Mouse (Mus musculus): ENCODE data around the gene Rere.
A peak's percentile ranks its signal among the peaks of the same experiment; 100 is the strongest.
"Not testable (repeated sequence)": the region's sequence is repeated elsewhere in the genome, so short reads cannot be mapped to it uniquely, and the experiment has no call there.

The Rere gene

DNA sequence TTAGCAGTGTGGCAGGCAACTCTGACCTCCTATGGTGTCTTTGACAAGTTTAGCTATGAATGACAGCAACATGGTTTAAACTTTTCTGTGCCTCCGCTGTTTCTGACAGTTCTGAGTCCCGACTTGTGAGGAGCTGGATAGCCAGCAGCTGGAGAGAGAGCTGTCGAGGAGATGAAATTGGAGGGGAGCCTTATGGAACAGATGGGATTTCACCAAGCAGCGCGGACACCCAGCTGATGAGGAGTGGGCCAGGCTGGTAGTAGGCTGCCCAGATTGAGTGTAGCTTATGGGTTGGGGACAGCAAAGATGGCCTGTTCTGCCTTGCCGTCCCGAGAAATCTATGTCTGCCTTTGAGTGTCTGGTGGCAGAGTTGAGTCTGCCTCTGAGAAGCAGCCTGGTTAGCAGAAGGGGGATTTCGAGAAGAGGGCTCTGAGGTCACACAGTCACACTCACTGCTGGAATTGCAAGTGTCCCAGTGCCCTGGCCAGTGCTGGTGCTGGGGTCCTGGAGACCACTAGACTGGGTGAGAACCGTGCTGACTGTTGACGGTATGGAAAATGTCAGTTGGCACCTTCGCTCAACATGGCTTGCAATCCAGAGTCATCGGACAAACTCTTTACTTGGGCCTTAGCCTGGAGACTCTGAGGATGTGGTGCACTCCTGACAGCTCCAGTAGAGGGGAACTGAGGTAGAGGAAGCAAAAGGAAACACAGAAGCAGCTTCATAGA is 268.7 kb downstream of the Rere start:
- DNase-seq (ENCODE audit: inconsistent ontology term), result no peak

DNA sequence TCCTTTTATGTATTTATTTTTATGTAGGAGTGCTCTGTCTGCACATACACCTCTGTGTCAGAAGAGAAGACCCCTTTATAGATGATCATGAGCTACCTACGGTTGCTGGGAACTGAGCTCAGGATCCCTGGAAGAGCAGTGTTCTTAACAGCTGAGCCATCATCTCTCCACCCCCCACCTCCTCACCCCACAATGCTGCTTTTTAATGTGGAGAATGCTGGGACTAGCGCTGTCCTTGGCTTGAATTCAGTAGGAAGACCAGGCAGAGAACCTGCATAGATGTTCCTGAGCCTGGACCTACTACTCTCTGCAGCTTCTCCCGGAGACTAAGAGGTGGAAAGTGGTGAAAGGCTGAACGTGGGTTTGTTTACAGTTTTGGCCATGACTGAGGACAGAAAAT is 269.9 kb downstream of the Rere start:
- DNase-seq (ENCODE audit: inconsistent ontology term), result no peak

DNA sequence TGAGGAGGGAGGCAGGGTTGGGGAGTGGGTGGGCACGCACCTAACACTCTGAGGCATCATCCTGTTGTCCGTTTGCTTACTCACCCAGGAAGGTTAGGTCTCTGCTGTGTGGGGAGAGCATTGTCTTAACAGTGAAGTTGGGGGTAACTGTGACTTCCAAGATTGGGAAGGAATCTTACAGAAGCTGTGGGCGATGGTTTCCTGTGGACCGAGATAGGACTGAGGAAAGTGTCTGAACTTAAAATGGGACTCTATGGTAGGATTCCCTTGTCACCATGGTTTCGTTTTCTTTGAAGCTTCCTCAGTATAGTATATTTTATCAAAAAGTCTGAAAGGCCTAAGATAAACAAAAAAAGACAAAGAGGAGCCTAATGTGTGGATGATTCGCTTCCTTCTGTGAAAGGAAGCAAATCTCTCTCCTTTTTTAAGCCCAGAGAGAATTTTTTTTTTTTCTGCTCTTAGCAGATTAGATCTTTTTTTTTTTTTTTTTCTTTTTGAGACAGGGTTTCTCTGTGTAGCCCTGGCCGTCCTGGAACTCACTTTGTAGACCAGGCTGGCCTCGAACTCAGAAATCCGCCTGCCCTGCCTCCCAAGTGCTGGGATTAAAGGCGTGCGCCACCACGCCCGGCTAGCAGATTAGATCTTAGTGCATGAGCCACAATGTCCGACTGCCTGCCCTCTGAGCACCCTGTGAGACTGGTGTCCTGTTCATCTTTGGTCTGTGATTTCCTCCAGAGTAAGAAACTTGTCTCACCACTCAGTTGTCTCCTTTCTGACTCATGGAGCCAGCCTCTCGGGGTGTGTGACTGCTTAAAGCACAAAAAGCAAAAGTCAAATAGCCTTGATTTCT is 271.5 kb downstream of the Rere start:
- no peak for DNase-seq (ENCODE audit: inconsistent ontology term)

DNA sequence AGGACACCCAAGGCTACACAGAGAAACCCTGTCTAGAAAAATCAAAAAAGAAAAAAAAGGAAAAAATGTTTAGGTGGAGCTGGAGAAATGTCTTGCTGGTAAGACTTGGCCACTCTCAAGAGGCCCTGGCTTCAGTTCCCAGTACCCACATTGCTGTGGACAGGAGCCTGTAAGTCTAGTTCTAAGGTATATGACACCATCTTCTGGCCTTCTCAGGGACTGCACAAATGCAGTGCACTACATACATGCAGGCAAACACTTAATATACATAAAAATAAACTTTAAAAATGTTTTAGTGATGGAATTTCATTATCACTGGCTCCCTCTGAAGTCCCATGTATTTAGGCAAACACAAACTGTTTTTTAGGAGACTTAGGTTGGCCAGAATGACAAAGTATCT is 274.3 kb downstream of the Rere start:
- DNase-seq (ENCODE audit: inconsistent ontology term), result no peak

DNA sequence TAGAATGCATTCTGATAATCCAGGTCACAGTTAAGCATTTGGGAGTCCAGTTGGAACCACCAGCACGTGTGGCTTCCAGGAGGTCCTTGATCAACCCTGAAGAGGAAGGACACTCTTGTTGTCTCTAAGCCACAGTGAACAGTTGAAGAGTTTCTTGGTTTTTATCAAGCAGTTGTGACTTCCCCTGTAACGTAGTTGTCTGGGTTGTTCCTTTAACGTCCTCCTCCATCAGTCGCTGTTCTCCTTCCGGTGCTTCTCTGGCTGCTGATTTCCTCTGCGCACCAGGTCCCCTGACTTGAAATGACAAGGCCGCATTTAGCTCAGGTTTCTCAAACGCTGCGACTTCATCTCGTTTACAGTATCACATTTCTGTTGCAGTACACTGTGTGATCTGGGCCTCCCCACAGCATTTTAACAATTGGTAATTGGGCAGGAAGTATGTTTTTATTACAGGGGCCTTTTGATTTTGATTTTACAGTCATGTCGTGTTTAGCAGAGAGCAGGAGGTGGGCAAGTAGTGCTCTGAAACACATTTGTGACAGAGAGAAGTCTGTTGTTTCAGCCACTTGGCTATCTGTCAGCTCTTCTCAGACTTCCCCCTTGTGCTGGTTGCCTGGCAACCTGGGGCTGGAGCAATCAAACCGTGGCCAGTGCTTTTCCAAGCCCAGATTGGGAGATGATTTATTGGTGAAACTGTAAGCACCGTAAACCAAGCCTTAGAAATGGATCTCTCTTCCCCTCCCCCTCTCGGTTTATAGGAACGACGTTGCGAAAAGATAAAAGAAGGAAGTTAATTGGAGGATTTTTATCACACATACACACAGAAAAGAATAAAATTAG is 275.2 kb downstream of the Rere start:
- DNase-seq (ENCODE audit: inconsistent ontology term), result peak; percentile 86

DNA sequence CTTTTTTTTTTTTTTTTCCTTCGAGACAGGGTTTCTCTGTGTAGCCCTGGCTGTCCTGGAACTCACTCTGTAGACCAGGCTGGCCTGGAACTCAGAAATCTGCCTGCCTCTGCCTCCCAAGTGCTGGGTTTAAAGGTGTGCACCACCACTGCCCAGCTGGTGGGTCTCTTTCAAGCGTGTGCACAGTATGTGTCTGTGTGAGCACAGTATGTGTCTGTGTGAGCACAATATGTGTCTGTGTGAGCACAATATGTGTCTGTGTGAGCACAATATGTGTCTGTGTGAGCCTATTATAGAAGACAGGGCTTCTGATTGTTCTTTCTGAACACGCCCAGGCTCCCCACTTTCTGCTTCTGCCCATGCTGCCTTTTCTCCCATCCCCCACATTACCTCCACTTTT is 275.8 kb downstream of the Rere start:
- not testable (repeated sequence) for DNase-seq (ENCODE audit: inconsistent ontology term)

DNA sequence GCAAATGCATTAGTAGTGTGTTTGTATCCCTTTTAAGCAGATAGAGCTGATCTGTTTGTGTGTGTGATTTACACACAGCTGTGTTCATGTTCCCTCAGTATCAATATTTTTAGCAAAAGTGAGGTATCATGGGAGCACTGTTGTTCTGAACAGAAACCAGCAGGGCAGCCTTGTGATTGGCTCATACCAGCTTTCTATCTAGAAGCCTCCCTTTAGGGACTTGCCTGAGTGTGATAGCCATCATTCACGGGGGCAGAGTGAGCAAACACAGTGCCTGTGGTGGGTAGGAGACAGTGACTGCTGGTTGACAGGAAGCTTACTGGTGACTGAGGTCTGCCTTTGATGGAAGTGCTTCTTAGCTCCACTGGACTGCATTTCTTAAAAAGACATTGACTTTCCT is 276.5 kb downstream of the Rere start:
- DNase-seq (ENCODE audit: inconsistent ontology term), result no peak

DNA sequence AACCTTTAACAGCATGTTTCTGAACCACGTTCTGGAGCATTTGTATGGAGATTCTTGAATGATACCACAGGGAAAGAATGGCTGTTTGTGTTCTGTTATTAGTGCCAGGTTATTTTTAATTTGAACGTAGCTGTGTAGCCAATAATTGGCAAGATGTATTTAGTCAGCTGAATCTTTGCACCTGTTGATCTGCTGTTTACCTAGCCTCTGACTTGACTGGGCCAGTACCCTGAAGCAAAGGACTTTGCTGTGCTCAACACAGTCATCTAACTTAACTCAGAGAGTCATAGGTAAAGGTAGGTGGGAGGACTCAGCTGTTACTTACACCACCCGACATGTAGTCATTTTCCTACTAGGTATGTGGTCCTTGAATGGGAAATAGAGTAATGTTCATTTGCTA is 278.1 kb downstream of the Rere start:
- no peak for DNase-seq (ENCODE audit: inconsistent ontology term)

DNA sequence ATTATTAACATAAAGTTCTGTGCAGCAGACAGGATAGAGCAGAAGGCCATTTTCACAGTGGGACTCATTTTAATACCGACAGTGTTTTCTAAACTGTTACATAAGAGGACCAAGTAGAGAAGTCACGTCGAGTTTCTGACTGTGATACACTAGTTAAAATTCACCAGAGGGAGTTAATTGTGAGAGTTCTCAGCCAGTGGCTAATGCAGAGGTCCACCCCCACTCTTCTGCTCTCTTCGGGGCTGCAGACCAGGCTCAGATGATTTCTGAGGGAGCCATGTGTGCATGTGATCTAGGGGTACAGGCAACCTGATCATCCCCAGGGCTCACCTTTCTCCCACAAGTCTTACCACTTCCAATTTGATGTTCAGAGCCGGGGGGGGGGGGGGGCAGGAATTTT is 281.8 kb downstream of the Rere start:
- no peak for DNase-seq (ENCODE audit: inconsistent ontology term)

DNA sequence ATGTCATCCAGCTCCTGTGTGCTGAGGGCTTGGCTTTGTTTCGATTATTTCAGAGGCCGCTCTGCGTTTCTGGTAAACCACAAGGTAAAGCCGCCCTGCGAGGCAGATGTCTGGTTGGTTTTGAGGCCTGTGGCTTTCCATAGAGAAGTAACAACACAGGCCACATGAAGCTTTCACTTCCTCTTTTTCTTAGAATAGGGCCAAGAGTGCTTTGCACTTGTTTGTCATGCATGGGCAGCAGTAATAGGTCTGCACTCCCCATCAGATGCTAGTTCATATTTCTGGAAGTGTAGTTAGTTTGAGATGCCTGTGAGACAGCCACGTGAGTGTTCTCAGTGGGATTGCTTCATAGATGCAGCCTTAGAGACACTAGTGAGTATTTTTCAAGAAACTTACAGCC is 284.7 kb downstream of the Rere start:
- no peak for DNase-seq (ENCODE audit: inconsistent ontology term)

DNA sequence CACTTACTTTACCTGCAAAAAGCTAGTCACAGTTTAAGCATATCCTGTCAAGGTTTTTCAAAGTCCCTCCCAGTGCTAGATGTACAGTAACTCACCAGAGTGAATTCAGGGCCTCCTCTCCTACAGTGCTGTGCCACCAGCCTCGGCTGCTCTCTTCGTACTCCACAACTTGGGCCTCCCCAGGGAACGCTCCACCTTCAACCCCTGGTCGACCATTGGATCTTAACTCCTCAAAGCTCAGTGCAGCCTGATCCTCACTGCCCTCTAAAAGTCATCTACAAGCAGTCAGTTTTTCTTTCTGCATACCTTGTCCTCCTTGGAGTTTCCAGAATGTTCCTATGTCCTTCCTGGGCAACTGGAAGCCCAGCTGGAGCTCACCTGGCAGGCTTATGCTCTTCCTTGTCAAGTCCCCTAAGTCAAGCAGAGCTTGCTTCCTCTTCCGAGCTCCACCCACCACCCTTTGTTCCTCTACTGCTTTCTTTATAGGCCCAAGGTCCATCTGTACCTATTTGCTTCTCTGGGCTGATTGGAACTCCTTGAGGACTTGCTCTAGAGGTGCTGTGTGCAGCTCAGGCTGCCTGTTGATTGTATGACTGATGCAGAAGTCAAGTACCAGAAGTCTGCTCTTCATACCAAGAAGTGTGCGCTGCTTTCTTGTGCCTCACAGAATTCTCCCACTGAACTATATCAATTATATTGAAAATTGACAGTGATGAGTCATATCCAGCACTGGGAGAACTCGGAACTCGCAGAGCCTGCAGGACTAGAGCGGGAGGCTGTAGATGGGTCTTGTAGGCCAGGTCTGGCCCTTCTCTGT is 287.1 kb downstream of the Rere start:
- DNase-seq (ENCODE audit: inconsistent ontology term), result no peak

DNA sequence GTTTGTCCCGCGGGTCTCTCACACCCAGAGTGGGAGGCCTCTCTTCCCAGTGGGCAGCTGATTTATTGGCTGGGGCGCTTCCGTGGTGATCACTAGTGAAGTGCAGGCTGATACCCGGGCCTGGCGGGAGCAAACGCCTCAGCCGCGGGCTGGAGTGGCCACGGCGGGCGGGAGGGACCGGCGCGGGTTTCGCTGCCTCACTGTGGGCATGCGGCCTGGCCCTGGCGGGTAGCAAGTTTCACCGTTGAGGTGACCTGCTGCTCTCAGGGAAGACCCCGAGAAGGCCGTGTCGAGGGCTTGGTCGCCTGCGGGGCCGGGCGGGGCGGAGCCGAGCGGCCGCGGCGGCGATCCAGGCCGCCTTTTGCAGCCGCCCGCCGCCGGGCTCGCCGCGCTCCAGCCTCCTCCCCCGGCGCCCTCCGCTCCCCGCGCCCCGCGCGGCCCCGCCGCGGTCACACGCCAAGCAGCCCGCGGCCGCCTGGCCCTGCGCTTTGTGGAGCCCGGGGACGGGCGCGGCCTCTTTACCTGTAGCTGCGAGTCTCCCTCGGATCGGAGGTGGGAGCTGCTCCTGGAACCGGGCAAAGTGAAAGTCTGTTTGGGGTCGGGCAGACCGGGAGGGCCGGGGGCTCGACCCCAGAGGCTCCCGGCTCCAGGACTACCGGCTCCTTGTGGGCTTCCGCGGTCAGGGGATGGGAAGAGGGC is 287.8 kb downstream of the Rere start:
- peak; percentile 83 for DNase-seq (ENCODE audit: inconsistent ontology term)

DNA sequence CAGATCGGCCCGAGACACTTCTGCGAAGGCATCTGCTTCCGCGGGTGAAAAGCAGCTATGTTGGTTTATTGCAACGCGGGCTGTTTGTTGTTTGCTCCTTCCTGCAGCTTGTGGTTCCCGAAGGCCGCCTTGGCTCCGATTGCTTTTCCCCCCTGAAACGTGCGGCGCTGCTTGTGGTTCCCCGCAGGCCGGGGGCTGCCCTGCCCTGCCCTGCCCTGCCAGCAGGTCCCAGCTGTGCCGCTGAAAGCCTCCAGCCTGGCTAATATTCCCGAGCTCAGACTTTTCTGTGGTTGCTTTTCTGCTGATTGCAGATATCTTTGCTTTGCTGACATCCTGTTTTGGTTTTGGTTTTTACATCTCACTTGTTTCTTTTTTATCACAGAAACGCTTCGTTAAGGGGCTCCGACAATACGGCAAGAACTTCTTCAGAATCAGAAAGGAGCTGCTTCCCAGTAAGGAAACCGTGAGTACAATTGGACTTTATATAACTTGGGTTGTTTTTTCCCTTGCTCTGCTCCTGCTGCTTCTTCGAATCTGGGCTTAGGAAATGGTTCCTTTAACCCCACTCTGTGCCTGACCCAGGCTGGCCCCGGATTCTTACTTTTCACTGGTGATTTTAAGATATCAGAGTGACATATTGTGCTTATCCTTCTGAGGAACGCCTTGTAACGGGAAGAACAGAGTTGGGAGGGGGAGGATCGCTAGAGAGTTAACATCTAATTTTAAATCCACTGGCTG is 288.6 kb downstream of the Rere start:
- DNase-seq (ENCODE audit: inconsistent ontology term), result no peak

DNA sequence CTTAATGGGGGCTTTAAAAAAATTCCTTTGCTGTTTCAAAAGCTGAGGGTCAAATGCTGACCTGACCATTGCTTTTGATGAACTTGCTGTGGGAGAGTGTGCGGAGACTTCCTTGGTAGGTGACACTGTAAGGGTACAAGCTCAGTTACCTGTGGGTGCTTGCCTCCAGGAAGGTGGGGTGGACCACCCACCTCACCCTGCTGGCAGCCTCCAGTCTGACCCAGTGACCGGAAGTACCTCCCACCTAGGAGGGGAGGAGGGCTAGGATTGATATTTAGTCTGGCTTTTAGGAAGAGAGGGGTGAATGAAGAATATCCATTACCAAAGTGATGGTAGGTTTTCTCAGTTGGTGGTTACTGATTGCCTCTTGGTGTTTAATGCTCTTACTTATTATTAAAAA is 289.3 kb downstream of the Rere start:
- DNase-seq (ENCODE audit: inconsistent ontology term), result no peak

DNA sequence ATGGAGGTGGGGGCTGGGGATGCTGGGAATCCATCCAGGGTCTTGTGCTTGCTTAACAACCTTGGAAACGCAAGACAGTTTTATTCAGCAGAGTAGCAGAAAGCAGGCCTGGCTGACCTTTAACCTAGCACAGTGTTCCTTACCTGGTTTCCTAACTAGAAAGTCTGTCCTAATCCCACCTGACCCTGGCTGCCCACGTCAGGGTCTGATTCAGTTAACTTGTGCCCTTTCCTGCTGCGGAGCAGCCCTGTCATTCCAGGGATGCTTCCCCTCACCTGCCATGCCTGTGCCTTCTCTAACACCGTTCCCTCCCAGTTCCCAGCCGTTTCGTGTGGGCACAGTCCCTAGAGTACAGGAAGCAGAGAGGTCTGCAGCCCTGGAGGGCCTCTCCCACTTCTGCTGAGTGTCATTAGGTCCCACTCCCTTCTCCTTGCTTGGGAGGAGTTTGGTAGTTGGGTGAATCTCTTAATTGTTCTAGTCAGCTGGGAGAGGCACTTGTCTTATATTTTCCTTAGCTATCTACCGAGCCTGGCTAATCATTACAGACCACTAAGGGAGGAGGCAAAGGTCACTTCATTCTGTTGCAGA is 290.8 kb downstream of the Rere start:
- DNase-seq (ENCODE audit: inconsistent ontology term), result no peak

DNA sequence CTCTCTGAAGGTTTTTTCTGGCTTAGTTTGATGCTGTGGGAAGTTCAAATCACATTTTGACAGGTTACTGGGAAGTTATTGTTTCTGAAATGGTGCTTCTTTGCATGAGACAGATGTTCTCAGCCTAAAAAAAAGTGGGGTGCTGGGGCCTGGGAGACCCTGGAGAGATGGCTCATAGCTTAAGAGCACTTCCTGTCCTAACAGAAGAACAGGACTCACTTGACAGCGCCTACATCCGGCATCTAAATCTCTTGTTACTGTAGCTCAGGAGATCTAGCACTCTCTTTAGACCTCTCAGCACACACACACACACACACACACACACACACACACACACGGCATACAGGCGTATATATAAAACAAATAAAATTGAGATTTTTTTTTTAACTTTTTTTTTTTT is 291.5 kb downstream of the Rere start:
- DNase-seq (ENCODE audit: inconsistent ontology term), result no peak

DNA sequence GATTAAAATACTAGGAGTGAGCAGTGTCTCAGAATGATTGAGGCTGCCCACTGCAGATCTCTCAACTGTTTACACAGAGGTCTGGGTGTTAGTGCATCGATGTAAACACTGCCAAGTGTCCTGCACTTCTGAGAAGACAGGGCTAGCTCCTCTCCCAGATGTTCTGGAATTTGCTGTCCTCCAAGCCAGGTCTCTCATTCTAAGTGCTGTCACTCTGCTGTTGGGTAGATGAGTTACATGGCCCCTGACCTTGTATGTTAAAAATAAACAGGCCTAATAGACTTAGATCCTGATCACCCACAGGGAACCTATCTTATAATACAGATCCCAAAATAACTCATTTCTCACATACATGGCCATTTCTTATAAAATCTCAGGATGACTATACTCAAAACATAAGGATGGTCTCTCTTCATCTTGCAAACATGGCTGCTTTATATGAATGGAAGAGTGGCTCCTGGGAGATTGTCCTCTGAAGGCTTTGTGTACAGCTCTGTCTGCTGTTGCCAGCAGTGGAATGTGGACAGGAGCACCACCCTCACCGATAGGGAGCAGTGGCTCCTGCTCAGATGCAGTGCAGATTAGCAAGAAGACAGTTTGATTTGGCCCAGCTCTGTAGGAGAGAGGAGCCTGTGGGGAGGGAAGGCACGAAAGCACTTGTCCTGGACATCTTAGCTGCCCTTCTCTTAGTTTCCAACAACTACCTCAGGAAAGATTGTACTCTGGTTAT is 294.1 kb downstream of the Rere start:
- DNase-seq (ENCODE audit: inconsistent ontology term), result no peak

DNA sequence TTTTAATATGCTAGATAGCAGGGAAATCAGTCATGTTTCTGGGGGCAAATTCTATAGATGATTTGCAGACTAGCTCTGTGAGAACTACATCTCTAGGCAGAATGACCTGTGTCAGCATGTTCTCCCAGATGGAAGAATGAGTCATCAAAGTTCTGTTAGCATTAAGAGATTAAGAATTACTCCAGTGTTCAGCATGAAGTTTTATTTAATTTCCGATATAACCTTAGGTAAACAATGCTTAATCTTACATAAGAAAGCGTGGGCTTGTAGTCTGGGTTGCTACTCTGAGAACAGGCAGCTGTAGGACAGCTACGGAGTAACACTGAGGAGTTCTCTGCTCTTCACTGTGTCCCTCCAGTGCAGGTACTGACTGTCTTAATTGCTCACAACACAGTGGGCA is 294.9 kb downstream of the Rere start:
- DNase-seq (ENCODE audit: inconsistent ontology term), result no peak

DNA sequence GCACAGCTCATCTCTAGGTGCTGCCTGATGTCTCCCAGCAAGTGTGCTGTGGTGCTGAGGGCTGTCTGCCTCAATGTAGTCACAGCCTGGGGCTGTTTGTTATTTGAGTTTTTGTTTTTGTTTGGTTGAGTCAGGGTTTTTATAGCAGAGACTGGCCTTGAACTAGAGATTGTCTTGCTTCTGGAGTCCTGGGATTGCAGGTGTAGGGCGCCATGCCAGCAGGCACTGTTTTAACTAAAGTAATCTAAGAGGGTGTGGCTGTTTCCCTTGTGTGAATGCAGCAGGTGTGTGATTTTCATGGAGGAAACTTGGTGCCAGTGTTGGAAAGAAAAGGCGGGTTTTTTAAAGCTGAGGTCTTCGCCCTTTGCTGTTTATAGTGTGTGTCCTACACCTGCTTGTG is 296.6 kb downstream of the Rere start:
- no peak for DNase-seq (ENCODE audit: inconsistent ontology term)
